Comparison of ENCODE assay signal across 8 mouse cellular contexts in the genomic region with DNA sequence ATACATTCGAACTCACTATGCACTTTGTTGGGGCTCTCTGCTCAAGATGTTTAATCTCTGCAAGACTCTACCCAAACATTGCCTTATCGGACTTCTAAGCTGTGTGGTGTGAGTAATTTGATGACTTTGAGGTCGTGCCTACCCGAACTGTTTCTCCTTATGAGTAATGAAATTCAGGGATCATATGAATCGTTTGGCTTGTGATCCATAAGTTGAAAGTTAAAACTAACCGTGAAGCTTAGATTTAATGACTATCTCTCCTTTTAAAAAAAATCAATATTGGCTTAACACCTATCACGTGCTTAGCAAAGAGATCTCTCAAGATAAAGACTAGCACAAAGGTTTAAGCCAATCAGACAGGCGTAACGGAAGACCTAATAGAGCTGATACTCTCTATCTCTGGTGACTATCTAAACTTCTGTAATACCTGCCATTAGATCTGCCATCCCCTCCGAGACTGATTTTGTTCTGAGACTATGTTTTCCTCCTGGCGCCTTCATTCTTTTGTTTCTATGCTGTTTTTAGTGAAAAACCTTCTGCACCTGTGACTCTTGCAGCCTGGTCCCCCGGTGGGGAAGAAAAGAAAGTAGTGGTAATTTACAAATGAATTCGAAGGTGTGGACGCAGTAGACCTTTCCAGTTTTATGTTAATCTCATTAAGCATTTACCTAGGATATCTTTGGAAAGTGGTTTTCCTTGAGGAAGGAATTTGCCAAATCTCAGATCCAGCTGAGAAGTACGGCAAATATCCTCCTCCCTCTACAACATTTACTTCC. TPM values are rescaled to one million over a fixed set of nuclear protein-coding genes. Genes with fewer than 3 reads are reported as not detected.
DNase-seq lines count a peak whose midpoint lies in the region; ATAC-seq and TF ChIP-seq lines count a peak whose summit lies in the region.

No protein-coding gene starts in this region.

- dilution Hi-C loops in CH12.LX (cut with MboI; ENCODE audit: extremely low pct_ligation_motif_present, extremely low pct_unique_long_range_greater_than_20kb, low sequenced_read_pairs): no loop called here

- peaks cover 2 to 26% of the 10 kb centered on the region in 2 experiments; a peak in 2 of 4 replicates for H3K4me1 ChIP-seq in CH12.LX (ENCODE audit: control insufficient read depth in 1 of 2, insufficient read depth in 2 of 2)
- H3K4me1 ChIP-seq in forebrain, embryonic 11.5 days (replicated peaks; ENCODE audit: control insufficient read depth, insufficient read depth, low read length): peaks cover 3% of the 10 kb centered on the region
- peaks cover 16% of the 10 kb centered on the region for H3K4me1 ChIP-seq in limb, embryonic 12.5 days (replicated peaks)
- H3K4me1 ChIP-seq in small intestine, adult 2 months (ENCODE audit: control insufficient read depth, insufficient read depth, insufficient read length, low read length): peaks cover 4% of the 10 kb centered on the region; the same call in 1 of the 2 replicates

- H3K27ac ChIP-seq in CH12.LX (ENCODE audit: insufficient read depth, low read depth): peak overlapping the region; percentile 94; the same call in 1 of the 2 replicates
- peak overlapping the region; percentile 98 for H3K27ac ChIP-seq in forebrain, embryonic 11.5 days (ENCODE audit: low read depth, low read length)
- H3K27ac ChIP-seq in limb, embryonic 12.5 days: peak overlapping the region; percentile 99
- 0 out of 2 replicates have a peak overlapping the region, but pooled peaks have one; percentile 78 for H3K27ac ChIP-seq in small intestine, adult 2 months (ENCODE audit: insufficient read depth, low read depth, low read length)

- DNase-seq in heart, adult 9 months (ENCODE audit: low spot score in 2 of 2): peak; percentile 5 to 7
- no peak for DNase-seq in heart, postnatal 4 days
- DNase-seq in CH12.LX (ENCODE audit: extremely low read depth): peak; percentile 70
- DNase-seq in forebrain, embryonic 11.5 days (ENCODE audit: low spot score): no peak
- DNase-seq in layer of hippocampus, postnatal 25 days (ENCODE audit: extremely low spot score in 1 of 2, low spot score in 1 of 2): no peak
- no peak for DNase-seq in ovary, postnatal 10 days (ENCODE audit: low spot score)

- no peak for TF ChIP-seq RAD21 in CH12.LX (IDR thresholded peaks at IDR 0.05; ENCODE audit: low read depth, low read length)

- H3K27me3 ChIP-seq in CH12.LX (replicated peaks): no peaks in the 10 kb centered on the region
- H3K27me3 ChIP-seq in forebrain, embryonic 11.5 days (ENCODE audit: control insufficient read depth, insufficient read depth, low read length): no peaks in the 10 kb centered on the region
- no peaks in the 10 kb centered on the region for H3K27me3 ChIP-seq in limb, embryonic 12.5 days
- H3K27me3 ChIP-seq in small intestine, adult 2 months (ENCODE audit: control insufficient read depth, insufficient read depth, low read length): no peaks in the 10 kb centered on the region

- in situ Hi-C loops in CH12.LX (cut with MboI; ENCODE audit: low pct_ligation_motif_present, low pct_unique_long_range_greater_than_20kb, low sequenced_read_pairs): no loop called here

- H3K36me3 ChIP-seq in CH12.LX (replicated peaks in 1 of 2; ENCODE audit: control insufficient read depth in 1 of 2, insufficient read depth in 1 of 2, low read length in 1 of 2): no peaks in the 10 kb centered on the region
- no peaks in the 10 kb centered on the region for H3K36me3 ChIP-seq in forebrain, embryonic 11.5 days (ENCODE audit: control insufficient read depth, insufficient read depth, low read length)
- H3K36me3 ChIP-seq in limb, embryonic 12.5 days: no peaks in the 10 kb centered on the region
- no peaks in the 10 kb centered on the region for H3K36me3 ChIP-seq in small intestine, adult 2 months (ENCODE audit: control insufficient read depth, insufficient read depth, low read length)

- peak overlapping the region; percentile 77 to 92 (median 81) for H3K4me3 ChIP-seq in CH12.LX (replicated peaks in 1 of 3; ENCODE audit: low read depth in 2 of 3, low read length in 2 of 3, poor library complexity in 1 of 3)
- peak overlapping the region; percentile 94 for H3K4me3 ChIP-seq in forebrain, embryonic 11.5 days (ENCODE audit: low read depth, low read length)
- H3K4me3 ChIP-seq in limb, embryonic 12.5 days (replicated peaks): peak overlapping the region; percentile 96
- no peak overlapping the region for H3K4me3 ChIP-seq in small intestine, adult 2 months (ENCODE audit: low read depth, low read length)

- TF ChIP-seq EP300 in CH12.LX (IDR thresholded peaks at IDR 0.05; ENCODE audit: low read length): peak; percentile 69; the same call in 1 of the 2 replicates

- H3K4me2 ChIP-seq in CH12.LX (ENCODE audit: insufficient read depth, low read depth, poor library complexity, severe bottlenecking): peak overlapping the region; percentile 97
- peak overlapping the region; percentile 85 for H3K4me2 ChIP-seq in forebrain, embryonic 11.5 days (ENCODE audit: low read depth, low read length, severe bottlenecking)
- peak overlapping the region; percentile 76 for H3K4me2 ChIP-seq in limb, embryonic 12.5 days

- TF ChIP-seq POLR2A in CH12.LX (IDR thresholded peaks at IDR 0.05; ENCODE audit: low read depth, low read length): no peak
- TF ChIP-seq POLR2A in small intestine, adult 2 months (IDR thresholded peaks at IDR 0.05; ENCODE audit: low read depth, low read length): no peak

- peak overlapping the region; percentile 97 for H3K9ac ChIP-seq in CH12.LX (ENCODE audit: insufficient read depth, low read depth)
- peak overlapping the region; percentile 98 for H3K9ac ChIP-seq in forebrain, embryonic 11.5 days (ENCODE audit: low read length)
- peak overlapping the region; percentile 99 for H3K9ac ChIP-seq in limb, embryonic 12.5 days (replicated peaks)

- ATAC-seq in forebrain, embryonic 11.5 days (replicated peaks; ENCODE audit: low FRiP score): 0 out of 2 replicates have a peak, but pooled peaks have one; percentile 3
- 0 out of 2 replicates have a peak, but pooled peaks have one; percentile 0 for ATAC-seq in limb, embryonic 12.5 days (ENCODE audit: insufficient number of reproducible peaks, insufficient read depth, low FRiP score, low TSS enrichment, low read depth)

- 2% methylated on average over 15 of the region's 15 CpGs for WGBS in forebrain, embryonic 11.5 days
- 3% methylated on average over 15 of the region's 15 CpGs for WGBS in limb, embryonic 12.5 days
- 1% methylated on average over 15 of the region's 15 CpGs for WGBS in small intestine, adult 2 months

- peaks cover 31% of the 10 kb centered on the region for H3K79me2 ChIP-seq in CH12.LX (replicated peaks; ENCODE audit: control insufficient read depth, extremely low read depth, insufficient read depth, poor library complexity, severe bottlenecking)

- no peak for TF ChIP-seq CTCF in CH12.LX (conservative IDR thresholded peaks at IDR 0.05 in 1 of 2, IDR thresholded peaks at IDR 0.05 in 1 of 2; ENCODE audit: low read depth in 2 of 2, low read length in 2 of 2)
- no peak for TF ChIP-seq CTCF in small intestine, adult 2 months (IDR thresholded peaks at IDR 0.05; ENCODE audit: extremely low read depth, insufficient read length, insufficient replicate concordance, low read depth, low read length)

- H3K9me3 ChIP-seq in CH12.LX (replicated peaks; ENCODE audit: low read length): no peaks in the 10 kb centered on the region
- H3K9me3 ChIP-seq in forebrain, embryonic 11.5 days (ENCODE audit: control insufficient read depth, low read length): no peaks in the 10 kb centered on the region
- H3K9me3 ChIP-seq in limb, embryonic 12.5 days: no peaks in the 10 kb centered on the region

TF ChIP-seq in CH12.LX, 34 proteins besides CTCF, POLR2A, EP300 and RAD21 (continues in another document):
- TF ChIP-seq IRF4 (IDR thresholded peaks at IDR 0.05; ENCODE audit: low read depth, low read length) (peak; percentile 93), MAX (IDR thresholded peaks at IDR 0.05; ENCODE audit: low read length) (peak; percentile 85), ZMIZ1 (IDR thresholded peaks at IDR 0.05; ENCODE audit: low read depth, low read length) (no peak), USF1 (IDR thresholded peaks at IDR 0.05; ENCODE audit: low read depth, low read length) (peak; percentile 12; the same call in 1 of the 2 replicates), USF2 (conservative IDR thresholded peaks at IDR 0.05; ENCODE audit: low read depth, low read length) (peak; percentile 15; the same call in 1 of the 2 replicates), SIN3A (IDR thresholded peaks at IDR 0.05; ENCODE audit: low read length) (0 out of 2 replicates have a peak, but pooled peaks have one; percentile 27), PAX5 (IDR thresholded peaks at IDR 0.05; ENCODE audit: low read length) (no peak), ZC3H11A (IDR thresholded peaks at IDR 0.05; ENCODE audit: low read depth, low read length) (no peak), TBP (conservative IDR thresholded peaks at IDR 0.05; ENCODE audit: low read depth, low read length) (no peak)

RNA-seq across cellular contexts. Expression of a gene that starts 1.2 kb away (rescaled TPM):
- total RNA-seq in heart, postnatal 4 days (2021): 10 to 100 TPM; 30.7 to 30.8 TPM
- total RNA-seq in CH12.LX (2012; rRNA removed): 3.3 and 3.7 TPM in 2 replicates
- 6.3 and 6.8 TPM in 2 replicates for total RNA-seq in CH12.LX (2014; rRNA removed)
- 9.5 and 10.2 TPM in 2 replicates for polyA plus RNA-seq in CH12.LX (2012; ENCODE audit: insufficient read length, low read depth)
- 18.7 and 18.9 TPM in 2 replicates for polyA plus RNA-seq in forebrain, embryonic 11.5 days (2014; fragmentation: Nextera tagmentation; extraction: Ambion mirVana)
- polyA plus RNA-seq in limb, embryonic 12.5 days (2016; fragmentation: Nextera tagmentation; extraction: Ambion mirVana): 10.3 and 12.9 TPM in 2 replicates
- 1.0 and 1.3 TPM in 2 replicates for polyA plus RNA-seq in small intestine, adult 2 months (2012; rRNA removed)
- 10 to 100 TPM in 1 of 2 experiments, 1 to 10 TPM in 1; 8.7 to 11.0 TPM for total RNA-seq in layer of hippocampus, postnatal 25 days (2021)

RNA-seq across cellular contexts. Expression of a gene that starts 31.9 kb away (rescaled TPM):
- 1 to 10 TPM; 2.8 to 3.3 TPM for total RNA-seq in heart, postnatal 4 days (2021)
- total RNA-seq in CH12.LX (2012; rRNA removed): 18.3 and 21.0 TPM in 2 replicates
- 24.4 and 24.7 TPM in 2 replicates for total RNA-seq in CH12.LX (2014; rRNA removed)
- 11.0 and 13.9 TPM in 2 replicates for polyA plus RNA-seq in CH12.LX (2012; ENCODE audit: insufficient read length, low read depth)
- 0.48 and 1.1 TPM in 2 replicates for polyA plus RNA-seq in forebrain, embryonic 11.5 days (2014; fragmentation: Nextera tagmentation; extraction: Ambion mirVana)
- 1.1 and 1.2 TPM in 2 replicates for polyA plus RNA-seq in limb, embryonic 12.5 days (2016; fragmentation: Nextera tagmentation; extraction: Ambion mirVana)
- 0.33 and 0.42 TPM in 2 replicates for polyA plus RNA-seq in small intestine, adult 2 months (2012; rRNA removed)
- total RNA-seq in layer of hippocampus, postnatal 25 days (2021): under 1 TPM; 0.45 to 0.54 TPM

RNA-seq across cellular contexts. Expression of a gene that starts 49.9 kb away (rescaled TPM):
- total RNA-seq in heart, postnatal 4 days (2021): 1 to 10 TPM; 3.7 to 3.8 TPM
- total RNA-seq in CH12.LX (2012; rRNA removed) (1.8 and 5.1 TPM in 2 replicates), CH12.LX (2014; rRNA removed) (2.2 TPM in 1 of 2 replicates, not detected in the other)
- polyA plus RNA-seq in CH12.LX (2012; ENCODE audit: insufficient read length, low read depth): 0.97 and 2.2 TPM in 2 replicates
- polyA plus RNA-seq in forebrain, embryonic 11.5 days (2014; fragmentation: Nextera tagmentation; extraction: Ambion mirVana): 5.5 and 6.6 TPM in 2 replicates
- 8.2 and 9.1 TPM in 2 replicates for polyA plus RNA-seq in limb, embryonic 12.5 days (2016; fragmentation: Nextera tagmentation; extraction: Ambion mirVana)
- polyA plus RNA-seq in small intestine, adult 2 months (2012; rRNA removed): not detected in 2 replicates
- total RNA-seq in layer of hippocampus, postnatal 25 days (2021): 1 to 10 TPM in 1 of 2 experiments, under 1 TPM in 1; 0.70 to 1.3 TPM

Comparison
In these comparisons a context has a peak if more than half of its experiments do, and no peak if none do; other contexts are left out.
1. DNase-seq: peak in heart, adult 9 months (2 of 2) and CH12.LX (single experiment); none in heart, postnatal 4 days (single experiment), forebrain, embryonic 11.5 days (single experiment), layer of hippocampus, postnatal 25 days (0 of 2) and ovary, postnatal 10 days (single experiment).
2. Peak in every context shown above with its lines, with median percentiles within 50 percentile points of each other: H3K27ac ChIP-seq, H3K4me2 ChIP-seq and H3K9ac ChIP-seq.